Mouse (Mus musculus) myocyte (in vitro differentiated cells): ENCODE measurements around the gene Lrmda. TPM values are rescaled to one million over a fixed set of nuclear protein-coding genes. Genes with fewer than 3 reads are reported as not detected.

Experiments used
- H3K27me3 ChIP-seq: one replicate; pipeline ENCODE4 v1.6.1; 2011; ENCODE audit not compliant: control insufficient read depth, insufficient read depth, insufficient read length
- H3K36me3 ChIP-seq: one replicate; pipeline ENCODE4 v1.6.1; 2011; ENCODE audit not compliant: control insufficient read depth, insufficient read depth
- H3K4me2 ChIP-seq: one replicate; pipeline ENCODE4 v1.6.1; 2011; ENCODE audit warnings: low read depth, control low read depth
- H3K4me3 ChIP-seq: one replicate; pipeline ENCODE4 v1.5.1; 2011; ENCODE audit warnings: mild to moderate bottlenecking, control low read depth, moderate library complexity
- H3K79me2 ChIP-seq: one replicate; pipeline ENCODE4 v1.6.1; 2011; ENCODE audit not compliant: control insufficient read depth, insufficient read depth
- H3ac ChIP-seq: one replicate; pipeline ENCODE4 v1.6.1; 2011; ENCODE audit not compliant: control insufficient read depth, insufficient read length
- CEBPB ChIP-seq: IDR thresholded peaks from 2 replicates; pipeline ENCODE4 v1.6.1; 2011; ENCODE audit warnings: mild to moderate bottlenecking, moderate library complexity; ENCODE audit not compliant: poor library complexity, insufficient read depth, severe bottlenecking
- E2F4 ChIP-seq: IDR thresholded peaks from one replicate; pipeline ENCODE4 v1.6.1; 2011; ENCODE audit warnings: mild to moderate bottlenecking, control low read depth, moderate library complexity; ENCODE audit not compliant: insufficient read depth
- MAX ChIP-seq: IDR thresholded peaks from one replicate; pipeline ENCODE4 v1.6.1; 2011; ENCODE audit warnings: low read depth, mild to moderate bottlenecking, control low read depth
- MYOD1 ChIP-seq, 3 experiments: IDR thresholded peaks; one replicate each; pipeline ENCODE4 v1.6.1; 2011; ENCODE audit warnings: control low read depth in 2 of 3, low read depth in 2 of 3, mild to moderate bottlenecking in 2 of 3, moderate library complexity in 1 of 3; ENCODE audit not compliant: insufficient read length in 2 of 3, control insufficient read depth in 1 of 3
- MYOG ChIP-seq, 3 experiments: IDR thresholded peaks; one replicate each; pipeline ENCODE4 v1.6.1; 2011; ENCODE audit warnings: control low read depth in 2 of 3, low read depth in 2 of 3, mild to moderate bottlenecking in 2 of 3; ENCODE audit not compliant: insufficient read length in 2 of 3, control insufficient read depth in 1 of 3, insufficient read depth in 1 of 3
- POLR2A ChIP-seq: IDR thresholded peaks from one replicate; pipeline ENCODE4 v1.6.1; 2011; ENCODE audit warnings: low read depth, mild to moderate bottlenecking, control low read depth, moderate library complexity; ENCODE audit not compliant: insufficient read length
- POLR2AphosphoS2 ChIP-seq: IDR thresholded peaks from one replicate; pipeline ENCODE4 v1.6.1; 2011; ENCODE audit warnings: low read depth, control low read depth; ENCODE audit not compliant: insufficient read length
- REST ChIP-seq: IDR thresholded peaks from one replicate; pipeline ENCODE4 v1.6.1; 2011; ENCODE audit warnings: mild to moderate bottlenecking, control low read depth, moderate library complexity; ENCODE audit not compliant: insufficient read depth, insufficient read length
- SRF ChIP-seq: IDR thresholded peaks from one replicate; pipeline ENCODE4 v1.6.1; 2011; ENCODE audit warnings: low read depth; ENCODE audit not compliant: control insufficient read depth, insufficient read length
- TCF12 ChIP-seq: IDR thresholded peaks from one replicate; pipeline ENCODE4 v1.6.1; 2011; ENCODE audit warnings: mild to moderate bottlenecking, control low read depth; ENCODE audit not compliant: poor library complexity, insufficient read depth, severe bottlenecking
- TCF3 ChIP-seq: IDR thresholded peaks from one replicate; pipeline ENCODE4 v1.6.1; 2011; ENCODE audit warnings: low read depth, control low read depth; ENCODE audit not compliant: insufficient read length
- USF1 ChIP-seq: IDR thresholded peaks from one replicate; pipeline ENCODE4 v1.6.1; 2011; ENCODE audit warnings: low read depth, mild to moderate bottlenecking, control low read depth, moderate library complexity
- polyA plus RNA-seq: library from polyadenylated mRNA; unstranded; fragments of >200 nt; fragmentation: generic; extraction: Trizol; gene quantifications from one replicate; pipeline ENCODE4 v1.2.1, GENCODE M21; 2012; ENCODE audit warnings: missing spikeins

Lrmda gene
- polyA plus RNA-seq, 1 experiment = 1.9 TPM

GRCm38 (mm10) chr14:23084241-23084773 lies 1064.8 kb downstream of the Lrmda start:
- Histone ChIP-seq H3K36me3 (no peaks in the 10 kb centered on the region), H3K4me2 (peak overlapping the region; percentile 53), H3K79me2 (no peaks in the 10 kb centered on the region)

DNA sequence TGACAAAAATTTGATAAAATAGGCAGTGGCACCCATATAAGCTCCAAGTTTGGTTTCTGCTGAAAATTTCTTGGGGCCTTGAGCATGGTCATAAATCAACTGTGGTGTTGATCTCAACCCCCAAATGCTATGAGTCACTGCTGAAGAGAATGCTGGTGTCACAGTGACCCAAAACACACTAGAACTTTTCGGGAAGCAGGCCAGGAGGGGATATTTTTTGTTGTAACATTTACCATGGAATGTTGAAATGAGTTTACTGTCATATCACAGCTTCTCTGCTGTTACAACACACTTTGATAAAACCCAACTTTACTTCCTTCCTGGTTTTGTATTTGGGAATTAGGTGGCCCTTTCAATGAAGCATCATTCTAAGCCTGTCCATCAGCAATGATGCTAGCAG lies 1065.3 kb downstream of the Lrmda start:
- no peaks in the 10 kb centered on the region for H3K27me3 ChIP-seq
- peak overlapping the region; percentile 37 for H3K4me2 ChIP-seq
- H3K79me2 ChIP-seq = no peaks in the 10 kb centered on the region
- no peaks in the 10 kb centered on the region for H3K36me3 ChIP-seq
- TF ChIP-seq TCF3 (peak; percentile 36), TCF12 (peak; percentile 29), MYOD1 (IDR thresholded peaks at IDR 0.05; ENCODE audit: control insufficient read depth in 1 of 3, insufficient read length in 2 of 3, low read depth in 2 of 3) (no peak), SRF (no peak), MAX (no peak), CEBPB (peak; percentile 80)
- no peak overlapping the region for H3ac ChIP-seq
- no peak overlapping the region for H3K4me3 ChIP-seq

More at GRCm38 (mm10) chr14:23084241-23084773, 1064.8 kb downstream of the Lrmda start:
- TF ChIP-seq TCF12 (peak; percentile 12), TCF3 (no peak), POLR2AphosphoS2 (no peak), MYOG (IDR thresholded peaks at IDR 0.05; ENCODE audit: control insufficient read depth in 1 of 3, insufficient read depth in 1 of 3, insufficient read length in 2 of 3, low read depth in 2 of 3) (no peak), POLR2A (no peak), USF1 (no peak), E2F4 (no peak), CEBPB (no peak), MYOD1 (IDR thresholded peaks at IDR 0.05; ENCODE audit: control insufficient read depth in 1 of 3, insufficient read length in 2 of 3, low read depth in 2 of 3) (peak; percentile 23 to 68 (median 61)), SRF (no peak), MAX (no peak), REST (no peak)
- H3K27me3 ChIP-seq = no peaks in the 10 kb centered on the region
- no peak overlapping the region for H3ac ChIP-seq
- no peak overlapping the region for H3K4me3 ChIP-seq

- Histone ChIP-seq H3K79me2 (no peaks in the 10 kb centered on the region), H3K4me3 (no peak overlapping the region), H3K36me3 (no peaks in the 10 kb centered on the region), H3K27me3 (no peaks in the 10 kb centered on the region), H3K4me2 (no peak overlapping the region), H3ac (no peak overlapping the region)
- no peak for TF ChIP-seq POLR2A
- no peak for TF ChIP-seq MYOD1 (IDR thresholded peaks at IDR 0.05; ENCODE audit: control insufficient read depth in 1 of 3, insufficient read length in 2 of 3, low read depth in 2 of 3)
- no peak for TF ChIP-seq TCF3
- no peak for TF ChIP-seq MAX
- no peak for TF ChIP-seq TCF12
- no peak for TF ChIP-seq CEBPB
- no peak for TF ChIP-seq SRF
- TF ChIP-seq E2F4 = no peak
- no peak for TF ChIP-seq REST
- no peak for TF ChIP-seq POLR2AphosphoS2
- TF ChIP-seq MYOG (IDR thresholded peaks at IDR 0.05; ENCODE audit: control insufficient read depth in 1 of 3, insufficient read depth in 1 of 3, insufficient read length in 2 of 3, low read depth in 2 of 3) = no peak
- no peak for TF ChIP-seq USF1
Measured at GRCm38 (mm10) chr14:23093306-23093705, 1073.8 kb downstream of the Lrmda start.

- Histone ChIP-seq H3K79me2 (no peaks in the 10 kb centered on the region), H3ac (no peak overlapping the region), H3K4me3 (no peak overlapping the region), H3K4me2 (no peak overlapping the region), H3K27me3 (no peaks in the 10 kb centered on the region), H3K36me3 (no peaks in the 10 kb centered on the region)
- TF ChIP-seq TCF12 = no peak
Measured at GRCm38 (mm10) chr14:23094546-23095157, 1075.1 kb downstream of the Lrmda start.

DNA sequence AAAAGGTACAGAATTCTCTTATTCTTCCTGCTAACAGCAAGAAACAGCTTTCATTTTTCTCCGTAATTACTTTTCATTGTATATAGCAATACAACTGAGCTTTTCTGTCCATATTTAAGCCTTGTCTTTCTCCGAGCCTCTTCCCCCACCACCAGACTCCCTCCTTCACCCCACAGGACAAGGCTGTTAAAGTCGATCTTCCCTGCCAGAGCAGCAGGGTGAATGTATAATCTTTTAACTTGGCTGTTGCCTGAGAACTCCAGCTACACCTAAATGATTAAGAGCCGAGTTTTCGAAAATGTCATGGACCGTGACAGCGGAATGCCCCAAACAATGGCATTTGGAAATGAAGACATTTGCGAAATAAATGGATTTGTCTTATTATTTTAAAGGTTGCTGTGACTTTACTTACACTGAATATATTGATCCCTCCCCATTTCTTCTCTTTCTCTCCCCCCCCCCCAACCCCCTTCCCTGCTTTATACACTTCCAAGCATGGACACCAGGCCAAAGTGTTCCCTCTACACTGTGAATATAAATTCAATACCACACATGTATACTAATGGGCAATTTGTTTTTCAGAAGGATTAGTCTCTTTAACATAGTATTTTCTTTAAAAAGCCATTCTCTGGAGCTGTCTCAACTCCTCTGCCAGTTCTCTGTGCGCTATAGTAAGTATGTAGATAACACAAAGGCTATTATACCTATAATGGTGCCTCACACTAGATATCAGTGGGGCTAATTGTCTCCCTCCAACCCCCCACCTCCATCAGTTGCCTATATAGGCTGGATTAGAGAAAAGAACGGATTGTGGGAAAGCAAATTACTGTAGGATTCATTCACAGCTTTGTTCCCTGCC lies 1075.9 kb downstream of the Lrmda start:
- Histone ChIP-seq H3ac (no peak overlapping the region), H3K79me2 (no peaks in the 10 kb centered on the region), H3K36me3 (no peaks in the 10 kb centered on the region), H3K27me3 (no peaks in the 10 kb centered on the region), H3K4me2 (no peak overlapping the region), H3K4me3 (no peak overlapping the region)
- TF ChIP-seq MAX = no peak
- TF ChIP-seq TCF3 = no peak
